Mouse (Mus musculus) kidney, embryonic 15.5 days (tissue): ENCODE measurements at regions not wholly inside any gene's neighbourhood (a gene's known extent, or its start where the extent isn't known, plus 50 kb on each side); places are given as distances from the start of the nearest gene placed in this dataset.

Experiments
- ATAC-seq: fragments of 200-750 bp; cut with Nextera tagmentation; replicated peaks from 2 replicates; pipeline ENCODE4 v1.8.0; 2017; ENCODE audit warnings: moderate TSS enrichment; ENCODE audit not compliant: low FRiP score
- H3K27ac ChIP-seq: fragments of 300-500 bp; sonication (generic); 2 replicates; pipeline ENCODE4 v1.5.1; 2015; ENCODE audit warnings: mild to moderate bottlenecking, inconsistent platforms
- H3K27me3 ChIP-seq: fragments of 300-500 bp; sonication (generic); 2 replicates; pipeline ENCODE4 v1.6.1; 2015; ENCODE audit warnings: inconsistent platforms
- H3K36me3 ChIP-seq: fragments of 300-500 bp; sonication (generic); 2 replicates; pipeline ENCODE4 v1.6.1; 2015; ENCODE audit warnings: inconsistent platforms
- H3K4me1 ChIP-seq: fragments of 300-500 bp; sonication (generic); 2 replicates; pipeline ENCODE4 v1.6.1; 2015; ENCODE audit warnings: inconsistent platforms
- H3K4me2 ChIP-seq: fragments of 300-500 bp; sonication (generic); 2 replicates; pipeline ENCODE4 v1.6.1; 2015; ENCODE audit warnings: moderate library complexity, mild to moderate bottlenecking, inconsistent platforms
- H3K4me3 ChIP-seq: fragments of 300-500 bp; sonication (generic); replicated peaks from 2 replicates; pipeline ENCODE4 v1.5.1; 2015; ENCODE audit warnings: mild to moderate bottlenecking, inconsistent platforms
- H3K9ac ChIP-seq: fragments of 300-500 bp; sonication (generic); 2 replicates; pipeline ENCODE4 v1.6.1; 2015; ENCODE audit warnings: mild to moderate bottlenecking, inconsistent platforms
- H3K9me3 ChIP-seq: fragments of 300-500 bp; sonication (generic); replicated peaks from 2 replicates; pipeline ENCODE4 v1.6.1; 2016; ENCODE audit warnings: inconsistent platforms
- WGBS: fragments of 180-500 bp; shearing (Covaris S2); methylation state at CpG from one replicate; pipeline ENCODE4 v1.1.7; 2015; ENCODE audit warnings: mixed read lengths; 5-methylcytosine and 5-hydroxymethylcytosine counted together

DNA sequence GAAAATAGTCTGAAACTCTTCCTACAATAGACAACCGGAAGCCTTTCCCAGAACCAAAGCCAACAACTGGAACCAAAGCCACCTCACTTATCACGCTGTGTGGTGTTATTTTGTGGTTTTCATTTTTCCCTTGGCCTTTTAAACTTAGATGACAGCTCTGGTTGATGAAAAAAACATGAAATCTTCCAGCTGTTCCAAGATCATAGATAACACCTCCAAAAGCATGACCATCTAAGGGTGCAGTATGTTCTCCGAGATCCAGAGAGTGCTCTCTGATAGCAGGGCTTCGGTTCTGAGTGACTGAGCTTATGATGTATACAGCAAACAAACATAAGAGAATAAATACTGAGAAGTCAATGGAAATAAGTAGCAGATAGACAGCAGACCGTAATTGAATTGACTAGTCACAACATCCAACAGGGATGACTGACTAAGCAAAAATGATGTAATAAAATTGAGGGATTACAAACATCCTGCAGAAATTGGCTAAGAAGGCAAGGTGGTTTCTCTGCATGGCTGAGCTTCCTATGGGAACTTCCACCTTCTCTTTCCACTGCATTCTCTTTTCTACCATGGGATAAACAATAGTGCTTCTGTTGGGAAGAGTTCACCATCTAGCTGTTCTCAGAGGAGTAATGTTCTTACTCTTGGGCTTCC is 74.8 kb upstream of the Akirin2 start:
- Histone ChIP-seq H3K4me1 (no peaks in the 10 kb centered on the region), H3K27me3 (no peaks in the 10 kb centered on the region), H3K36me3 (no peaks in the 10 kb centered on the region), H3K27ac (no peak overlapping the region), H3K4me2 (no peak overlapping the region), H3K9me3 (no peaks in the 10 kb centered on the region), H3K9ac (no peak overlapping the region), H3K4me3 (no peak overlapping the region)
- no peak for ATAC-seq
- WGBS = 82% methylated on average over 5 of the region's 5 CpGs

DNA sequence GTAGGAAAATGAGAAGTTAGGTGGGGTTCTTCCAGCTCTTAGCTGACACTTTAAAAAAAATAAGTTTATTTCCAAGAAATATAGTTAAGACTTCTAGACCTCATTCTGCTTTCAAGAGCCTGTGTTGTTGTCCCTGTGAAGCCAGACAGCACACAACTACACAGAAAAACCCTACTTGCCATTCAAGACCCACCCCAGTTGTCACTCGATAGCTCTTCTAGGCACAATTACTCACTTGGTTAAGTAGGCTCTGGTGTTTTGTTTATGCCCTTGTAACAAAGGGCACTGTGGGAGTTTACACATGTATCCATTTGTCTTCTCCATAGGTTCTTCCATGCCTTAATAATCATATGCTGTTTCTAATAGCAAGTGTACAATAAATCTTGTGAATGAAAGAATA is 66.5 kb upstream of the Akirin2 start:
- H3K4me3 ChIP-seq = no peak overlapping the region
- H3K27ac ChIP-seq = no peak overlapping the region
- H3K36me3 ChIP-seq = no peaks in the 10 kb centered on the region
- peak; percentile 52; the same call in 1 of the 2 replicates for ATAC-seq
- no peaks in the 10 kb centered on the region; the same call in 1 of the 2 replicates for H3K9me3 ChIP-seq
- no peak overlapping the region for H3K9ac ChIP-seq
- H3K27me3 ChIP-seq = no peaks in the 10 kb centered on the region
- H3K4me2 ChIP-seq = no peak overlapping the region
- WGBS = 20% methylated on average over 1 of the region's 1 CpGs
- H3K4me1 ChIP-seq = no peaks in the 10 kb centered on the region

DNA sequence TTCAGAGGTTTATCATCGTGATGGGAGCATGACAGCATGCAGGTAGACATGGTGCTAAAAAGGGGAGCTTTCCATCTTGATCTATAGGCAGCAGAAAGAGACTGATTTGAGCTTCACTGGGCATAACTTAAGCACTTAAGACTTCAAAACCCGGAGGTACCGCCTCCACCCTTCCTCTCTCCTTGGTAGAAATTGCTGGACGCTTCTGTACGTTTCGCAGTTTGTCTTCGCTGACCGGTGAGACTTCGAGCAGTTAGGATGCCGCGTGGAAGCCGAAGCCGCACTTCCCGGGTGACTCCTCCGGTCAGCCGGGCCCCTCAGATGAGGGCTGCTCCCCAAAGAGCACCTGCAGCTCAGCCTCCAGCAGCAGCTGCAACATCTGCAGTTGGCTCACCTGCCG is 65.2 kb upstream of the Akirin2 start:
- Histone ChIP-seq H3K27me3 (no peaks in the 10 kb centered on the region), H3K4me1 (no peaks in the 10 kb centered on the region), H3K36me3 (no peaks in the 10 kb centered on the region), H3K4me3 (no peak overlapping the region), H3K27ac (no peak overlapping the region), H3K9ac (no peak overlapping the region), H3K9me3 (no peaks in the 10 kb centered on the region; the same call in 1 of the 2 replicates), H3K4me2 (no peak overlapping the region)
- 73% methylated on average over 17 of the region's 17 CpGs for WGBS
- ATAC-seq = no peak

DNA sequence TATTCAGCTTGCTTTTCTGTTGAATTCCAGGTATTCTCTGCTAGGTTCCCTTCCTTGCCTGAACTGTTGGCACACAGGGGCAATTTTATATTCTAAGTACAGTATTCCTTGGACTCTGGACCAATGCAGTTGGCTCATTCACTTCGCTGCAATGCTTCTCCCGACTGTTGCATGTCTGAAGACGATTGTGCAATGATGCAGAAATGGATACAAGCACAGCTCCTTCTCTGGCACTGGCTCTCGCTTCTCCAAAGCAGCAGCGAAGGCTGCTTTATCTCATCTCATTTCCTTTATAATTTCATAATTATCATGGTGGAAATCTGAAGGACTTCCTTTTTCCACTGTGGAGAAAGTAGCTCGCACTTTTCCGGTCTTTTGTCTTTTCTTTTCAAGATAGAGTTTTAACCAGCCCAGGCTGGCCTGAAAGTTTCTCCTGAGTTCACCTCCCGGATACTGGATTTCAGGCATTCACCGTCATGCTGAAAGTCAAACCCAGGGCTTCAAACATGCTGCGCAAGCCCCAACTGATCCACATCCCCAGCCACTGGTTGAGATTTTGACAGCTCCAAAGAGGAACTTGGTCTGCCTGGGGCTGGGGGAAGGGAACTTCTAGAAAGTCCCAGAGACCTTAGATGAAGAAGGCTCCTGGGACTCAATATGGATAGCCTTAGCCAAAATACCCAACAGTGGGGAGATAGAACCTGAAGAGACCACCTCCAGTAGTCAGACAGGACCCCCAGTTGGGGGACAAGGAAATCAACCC is 55.6 kb upstream of the Akirin2 start:
- no peaks in the 10 kb centered on the region for H3K4me1 ChIP-seq
- WGBS = 82% methylated on average over 10 of the region's 10 CpGs
- ATAC-seq = no peak

DNA sequence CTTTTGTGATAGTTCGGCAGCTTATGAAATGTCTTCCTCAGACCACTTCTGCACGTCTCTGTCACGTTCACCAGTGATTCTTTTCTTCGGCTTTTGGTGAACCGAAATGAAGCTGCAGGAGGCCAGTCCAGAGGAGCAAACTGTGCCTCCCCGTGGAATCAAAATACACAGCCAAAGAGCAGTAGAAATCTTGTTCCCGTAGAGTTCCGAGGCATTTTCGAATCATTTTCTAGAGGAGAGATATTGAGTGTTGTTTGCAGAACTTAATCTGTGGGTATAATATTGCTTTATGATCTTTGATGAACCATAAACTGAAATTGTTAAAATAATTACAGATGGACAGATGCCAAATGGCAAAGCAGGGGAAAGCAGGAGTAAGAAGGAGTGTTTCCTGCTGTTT is 52.4 kb upstream of the Akirin2 start:
- H3K4me1 ChIP-seq = no peaks in the 10 kb centered on the region
- H3K9me3 ChIP-seq = no peaks in the 10 kb centered on the region
- no peak overlapping the region for H3K4me2 ChIP-seq
- no peak overlapping the region for H3K9ac ChIP-seq
- no peaks in the 10 kb centered on the region for H3K36me3 ChIP-seq
- H3K4me3 ChIP-seq = no peak overlapping the region
- ATAC-seq = no peak
- H3K27me3 ChIP-seq = no peaks in the 10 kb centered on the region
- WGBS = 93% methylated on average over 9 of the region's 9 CpGs
- no peak overlapping the region for H3K27ac ChIP-seq

More for the DNA sequence above, 55.6 kb upstream of the Akirin2 start:
- H3K9ac ChIP-seq = no peak overlapping the region
- H3K36me3 ChIP-seq = no peaks in the 10 kb centered on the region
- H3K27me3 ChIP-seq = no peaks in the 10 kb centered on the region
- no peak overlapping the region for H3K4me2 ChIP-seq
- H3K9me3 ChIP-seq = no peaks in the 10 kb centered on the region
- H3K27ac ChIP-seq = no peak overlapping the region
- H3K4me3 ChIP-seq = no peak overlapping the region

DNA sequence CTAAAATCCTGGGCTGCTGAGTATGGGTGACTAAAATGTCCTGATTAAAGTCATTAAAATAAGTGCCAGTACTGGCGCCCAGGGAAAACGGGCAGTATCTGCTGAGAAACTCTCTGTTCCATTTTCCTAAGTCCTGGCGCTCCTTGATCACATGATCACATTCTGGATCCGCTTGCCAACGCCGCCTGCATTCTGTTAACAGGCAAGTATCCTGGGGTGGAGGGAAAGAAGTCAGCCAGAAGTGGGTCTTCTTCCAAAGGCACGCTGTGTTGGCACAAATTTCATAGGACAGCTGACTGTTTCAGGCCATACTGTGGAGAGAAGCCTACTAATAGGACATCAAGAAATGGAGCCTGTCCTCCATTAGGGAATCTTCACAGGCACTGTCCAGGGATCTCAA is 52.0 kb upstream of the Akirin2 start:
- Histone ChIP-seq H3K9me3 (no peaks in the 10 kb centered on the region), H3K27ac (no peak overlapping the region), H3K4me1 (no peaks in the 10 kb centered on the region), H3K36me3 (no peaks in the 10 kb centered on the region), H3K9ac (no peak overlapping the region), H3K4me3 (no peak overlapping the region), H3K27me3 (no peaks in the 10 kb centered on the region), H3K4me2 (no peak overlapping the region)
- 96% methylated on average over 7 of the region's 7 CpGs for WGBS
- no peak for ATAC-seq

DNA sequence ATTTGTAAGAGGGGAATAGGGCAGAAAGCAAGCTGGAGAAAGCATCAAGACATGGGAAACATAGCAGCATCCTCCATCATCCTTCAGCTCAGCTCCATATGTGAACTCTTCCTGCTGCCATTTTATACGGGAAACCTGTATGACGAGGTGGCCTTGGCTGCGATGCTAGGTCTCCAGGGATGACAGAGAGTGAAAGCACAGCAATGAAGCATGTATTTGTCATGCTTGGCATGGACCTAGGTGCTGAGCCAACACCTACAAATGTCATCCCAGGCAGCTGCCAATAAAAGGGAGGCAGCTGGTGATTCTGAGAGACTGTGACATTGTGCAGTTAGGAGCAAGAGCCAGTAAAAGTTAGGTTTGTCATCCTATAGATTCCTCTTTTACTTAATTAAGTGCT is 51.0 kb upstream of the Akirin2 start:
- H3K9ac ChIP-seq = no peak overlapping the region
- 95% methylated on average over 3 of the region's 3 CpGs for WGBS
- no peak overlapping the region for H3K27ac ChIP-seq
- no peak for ATAC-seq
- no peaks in the 10 kb centered on the region for H3K36me3 ChIP-seq
- H3K4me1 ChIP-seq = no peaks in the 10 kb centered on the region
- no peaks in the 10 kb centered on the region for H3K27me3 ChIP-seq
- no peak overlapping the region for H3K4me2 ChIP-seq
- no peak overlapping the region for H3K4me3 ChIP-seq
- no peaks in the 10 kb centered on the region for H3K9me3 ChIP-seq
